Mouse (Mus musculus): ENCODE results near the gene Atoh1.

Atoh1 gene

GRCm38 (mm10) chr6:64728499-64729198, at the start of gene Atoh1:
Gene Atoh1, plus strand, starts transcription at chr6:64729125.
- peak; percentile 62 to 69 for DNase-seq

- DNase-seq: peak; percentile 8 to 55
These were observed 45.0 kb upstream of the Atoh1 start for GRCm38 (mm10) chr6:64683974-64684373.

DNA sequence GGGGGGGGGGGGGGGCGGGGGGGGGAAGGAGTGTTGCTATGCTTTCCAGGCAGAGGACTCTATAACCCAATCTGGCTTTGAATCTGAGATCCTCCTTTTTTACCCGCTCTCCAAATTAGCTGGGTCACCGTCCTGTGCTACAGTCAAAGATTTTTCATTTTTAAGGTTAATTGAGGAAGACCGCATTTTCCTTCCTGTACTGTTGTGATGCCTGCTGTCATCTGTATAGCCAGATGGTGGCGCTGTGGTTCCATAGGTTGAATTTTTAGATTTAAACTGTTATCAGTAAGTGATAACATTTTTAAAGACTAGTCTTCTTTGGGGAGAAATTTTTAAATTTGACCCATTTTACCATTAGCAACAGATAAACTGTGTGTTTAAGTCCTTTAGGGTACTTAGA, 44.0 kb upstream of the Atoh1 start:
- peak; percentile 5 to 54 for DNase-seq

DNA sequence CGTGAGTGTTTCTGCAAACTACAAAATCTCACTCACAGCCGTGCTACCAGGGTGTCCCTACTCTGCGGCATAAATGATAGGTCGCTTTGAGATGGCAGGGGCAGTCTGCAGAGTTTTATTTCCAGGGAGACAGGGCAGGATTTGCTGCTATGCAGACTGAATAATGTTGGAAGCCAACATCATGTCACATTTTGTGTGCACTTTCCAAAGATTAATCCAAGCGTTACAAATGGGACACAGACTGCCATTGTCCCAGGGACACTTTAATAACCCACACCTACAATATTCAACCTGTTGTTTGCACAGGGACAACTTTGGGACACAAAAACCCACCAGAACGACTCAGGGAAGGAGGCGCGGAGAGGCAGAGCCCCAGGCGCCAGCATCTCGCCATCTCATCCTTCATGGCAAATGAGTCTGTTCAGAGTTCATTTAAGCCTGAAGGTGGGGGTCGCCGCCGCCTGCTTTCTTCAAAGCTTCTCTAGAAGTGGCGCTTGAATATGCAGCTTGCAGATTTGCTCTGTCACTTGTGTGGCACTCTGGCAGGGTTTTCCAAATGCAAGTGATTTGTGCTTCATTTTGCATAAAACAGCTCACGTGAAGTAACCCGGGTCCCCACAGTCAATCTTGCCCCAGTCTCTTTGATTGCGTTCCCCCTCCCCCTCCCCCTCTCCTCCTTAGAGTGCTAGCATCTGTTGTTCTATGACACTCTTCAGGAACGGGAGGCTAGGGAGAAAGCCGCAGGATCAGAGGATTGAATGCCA, 40.6 kb upstream of the Atoh1 start:
- no peak for DNase-seq

DNA sequence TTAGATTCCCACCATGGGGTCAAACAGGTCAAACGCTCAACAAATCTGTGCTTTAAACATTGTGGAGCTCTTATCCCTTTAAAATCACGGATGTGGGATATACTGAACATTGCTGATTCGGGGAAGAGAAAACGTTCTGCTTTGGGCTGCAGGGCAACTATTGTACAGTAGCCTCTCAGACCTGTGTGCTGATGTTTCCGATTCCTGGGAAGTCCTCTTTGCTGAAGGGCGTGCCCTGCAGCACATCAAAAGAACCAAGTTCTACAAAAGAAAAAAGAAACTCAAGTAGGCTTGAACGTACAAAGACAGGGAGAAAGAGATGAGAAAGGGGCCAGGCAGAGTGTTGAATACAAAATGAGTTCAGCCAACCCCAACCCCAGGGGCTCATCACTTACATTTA, 34.2 kb upstream of the Atoh1 start:
- DNase-seq: no peak

- DNase-seq: no peak
These were observed 25.3 kb upstream of the Atoh1 start for GRCm38 (mm10) chr6:64703659-64704058.

DNA sequence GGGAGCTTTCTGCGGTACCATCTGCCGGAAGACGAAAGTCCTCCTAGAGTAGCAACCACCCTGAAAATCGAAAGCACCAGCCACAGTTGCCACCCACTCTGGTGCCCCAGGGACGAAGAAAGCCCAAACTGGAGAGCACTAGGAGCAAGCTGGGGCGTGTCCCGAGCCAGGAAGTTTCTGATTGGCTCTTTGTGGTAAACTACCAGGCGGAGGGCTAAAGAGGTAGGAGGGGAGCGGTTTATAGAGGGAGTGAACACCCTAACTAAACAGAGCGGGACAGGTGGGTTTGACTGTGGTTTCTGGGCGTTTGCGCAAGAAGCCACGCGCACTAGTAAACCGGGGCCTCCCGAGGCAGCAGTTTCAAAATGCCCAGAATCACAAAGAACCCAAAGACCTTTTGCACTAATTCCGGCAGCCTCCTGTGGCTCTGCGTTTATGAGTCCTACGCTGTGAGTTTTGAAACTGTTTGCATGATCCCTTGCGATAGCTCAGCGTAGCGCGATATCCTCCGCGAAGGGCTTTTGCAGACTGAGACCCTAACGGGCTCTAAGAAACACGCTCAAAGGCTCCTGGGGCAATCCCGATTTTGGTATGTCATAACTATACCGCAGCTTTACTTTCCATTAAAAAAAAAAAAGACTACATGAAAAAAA, 1.0 kb upstream of the Atoh1 start:
- peak; percentile 22 to 25 for DNase-seq

DNA sequence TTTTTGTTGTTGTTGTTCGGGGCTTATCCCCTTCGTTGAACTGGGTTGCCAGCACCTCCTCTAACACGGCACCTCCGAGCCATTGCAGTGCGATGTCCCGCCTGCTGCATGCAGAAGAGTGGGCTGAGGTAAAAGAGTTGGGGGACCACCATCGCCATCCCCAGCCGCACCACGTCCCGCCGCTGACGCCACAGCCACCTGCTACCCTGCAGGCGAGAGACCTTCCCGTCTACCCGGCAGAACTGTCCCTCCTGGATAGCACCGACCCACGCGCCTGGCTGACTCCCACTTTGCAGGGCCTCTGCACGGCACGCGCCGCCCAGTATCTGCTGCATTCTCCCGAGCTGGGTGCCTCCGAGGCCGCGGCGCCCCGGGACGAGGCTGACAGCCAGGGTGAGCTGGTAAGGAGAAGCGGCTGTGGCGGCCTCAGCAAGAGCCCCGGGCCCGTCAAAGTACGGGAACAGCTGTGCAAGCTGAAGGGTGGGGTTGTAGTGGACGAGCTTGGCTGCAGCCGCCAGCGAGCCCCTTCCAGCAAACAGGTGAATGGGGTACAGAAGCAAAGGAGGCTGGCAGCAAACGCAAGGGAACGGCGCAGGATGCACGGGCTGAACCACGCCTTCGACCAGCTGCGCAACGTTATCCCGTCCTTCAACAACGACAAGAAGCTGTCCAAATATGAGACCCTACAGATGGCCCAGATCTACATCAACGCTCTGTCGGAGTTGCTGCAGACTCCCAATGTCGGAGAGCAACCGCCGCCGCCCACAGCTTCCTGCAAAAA, 496 bp downstream of the Atoh1 start:
- DNase-seq: peak; percentile 2 to 33

- peak in 1 of 2 experiments; percentile 3 for DNase-seq
These were observed 1.1 kb downstream of the Atoh1 start for GRCm38 (mm10) chr6:64730030-64730429.

DNA sequence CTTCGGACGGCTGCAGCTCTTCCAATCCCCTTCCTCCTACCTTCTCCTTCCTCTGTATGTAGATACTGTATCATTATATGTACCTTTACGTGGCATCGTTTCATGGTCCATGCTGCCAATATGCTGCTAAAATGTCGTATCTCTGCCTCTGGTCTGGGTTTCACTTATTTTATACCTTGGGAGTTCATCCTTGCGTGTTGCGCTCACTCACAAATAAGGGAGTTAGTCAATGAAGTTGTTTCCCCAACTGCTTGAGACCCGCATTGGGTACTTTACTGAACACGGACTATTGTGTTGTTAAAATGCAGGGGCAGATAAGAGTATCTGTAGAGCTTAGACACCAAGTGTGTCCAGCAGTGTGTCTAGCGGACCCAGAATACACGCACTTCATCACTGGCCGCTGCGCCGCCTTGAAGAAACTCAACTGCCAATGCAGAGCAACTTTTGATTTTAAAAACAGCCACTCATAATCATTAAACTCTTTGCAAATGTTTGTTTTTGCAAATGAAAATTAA, 1.6 kb downstream of the Atoh1 start:
- no peak for DNase-seq

DNA sequence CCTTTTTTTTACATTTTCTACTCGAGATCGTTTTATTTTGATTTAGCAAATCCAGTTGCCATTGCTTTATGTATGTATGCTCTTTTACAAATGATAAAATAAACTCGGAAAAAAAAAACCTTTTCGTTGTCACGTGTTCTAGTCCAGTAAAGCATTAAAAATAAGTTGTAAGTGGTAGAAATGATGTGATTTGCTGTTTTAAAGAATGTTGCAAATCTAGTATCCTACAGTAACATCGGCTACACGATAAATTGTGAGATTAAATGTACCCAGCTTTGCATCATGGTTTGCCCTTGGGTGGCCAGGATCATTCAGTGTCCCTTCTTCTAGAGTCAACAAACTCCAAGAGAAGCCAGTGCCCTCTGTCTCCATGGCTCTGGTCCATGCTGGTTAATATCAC, 2.2 kb downstream of the Atoh1 start:
- DNase-seq: no peak

GRCm38 (mm10) chr6:64731621-64732320, 2.8 kb downstream of the Atoh1 start:
- DNase-seq: no peak

DNA sequence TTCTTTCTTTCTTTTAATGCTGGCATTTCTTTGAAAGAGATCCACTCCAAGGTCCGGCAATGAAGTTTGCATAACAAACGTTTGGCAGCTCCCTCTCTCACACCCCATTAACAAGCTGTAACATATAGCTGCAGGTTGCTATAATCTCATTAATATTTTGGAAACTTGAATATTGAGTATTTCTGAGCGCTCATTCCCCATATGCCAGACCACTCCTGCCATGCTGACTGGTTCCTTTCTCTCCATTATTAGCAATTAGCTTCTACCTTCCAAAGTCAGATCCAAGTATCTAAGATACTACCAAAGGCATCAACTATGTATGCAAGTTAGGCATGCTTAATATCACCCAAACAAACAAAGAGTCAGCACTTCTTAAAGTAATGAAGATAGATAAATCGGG, 4.4 kb downstream of the Atoh1 start:
- no peak for DNase-seq

DNA sequence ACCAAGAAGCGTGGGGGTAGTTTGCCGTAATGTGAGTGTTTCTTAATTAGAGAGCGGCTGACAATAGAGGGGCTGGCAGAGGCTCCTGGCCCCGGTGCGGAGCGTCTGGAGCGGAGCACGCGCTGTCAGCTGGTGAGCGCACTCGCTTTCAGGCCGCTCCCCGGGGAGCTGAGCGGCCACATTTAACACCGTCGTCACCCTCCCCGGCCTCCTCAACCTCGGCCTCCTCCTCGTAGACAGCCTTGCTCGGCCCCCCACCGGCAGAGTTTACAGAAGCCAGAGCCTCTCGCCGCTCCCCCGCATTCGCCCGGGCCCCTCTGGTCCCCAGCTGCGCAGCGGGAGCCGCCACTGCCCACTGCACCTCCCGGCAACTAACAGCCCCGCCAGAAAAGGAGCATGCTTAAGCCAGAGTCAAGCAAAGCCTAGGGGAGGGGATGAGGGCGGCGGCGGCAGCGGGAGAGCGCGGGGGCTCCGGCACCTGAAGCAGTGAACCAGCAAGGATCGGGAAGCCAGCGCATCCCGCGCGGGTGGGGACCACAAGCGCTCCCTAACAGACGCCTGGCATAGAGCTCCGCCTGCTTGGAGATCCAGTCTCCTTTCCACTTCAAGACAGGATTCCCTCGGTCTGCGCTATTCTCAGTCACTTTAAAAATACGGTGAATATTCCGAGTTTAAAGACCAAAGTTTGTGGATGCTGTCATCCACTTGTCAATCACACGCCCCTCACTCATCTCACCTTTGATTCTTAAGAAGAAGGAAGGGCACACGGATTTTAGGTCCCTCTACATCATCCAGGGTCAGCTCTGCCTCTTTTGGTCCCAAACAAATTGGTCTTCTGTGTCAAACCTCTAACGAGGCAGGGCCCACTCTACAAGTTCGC, 5.8 kb downstream of the Atoh1 start:
- peak in 1 of 2 experiments; percentile 9 for DNase-seq

DNA sequence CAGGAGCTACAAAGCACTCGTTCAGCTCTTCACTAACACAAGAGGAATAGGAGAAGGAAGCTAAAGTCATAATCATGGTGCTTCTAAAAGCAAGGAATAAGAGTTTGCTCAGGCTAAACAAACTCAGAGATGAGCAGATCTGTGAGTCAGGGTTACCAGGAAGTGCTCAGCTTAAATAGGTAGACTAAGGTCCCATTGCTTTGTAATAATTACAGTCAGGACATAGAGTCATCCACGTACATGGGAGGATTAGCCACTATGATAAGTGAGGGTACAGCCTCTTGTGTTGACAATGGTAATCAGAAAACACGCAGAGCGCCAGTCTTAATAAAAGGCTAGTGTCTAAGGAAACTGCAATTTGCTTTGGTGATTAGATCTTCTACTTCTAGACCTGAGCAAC, 7.4 kb downstream of the Atoh1 start:
- DNase-seq: no peak

DNA sequence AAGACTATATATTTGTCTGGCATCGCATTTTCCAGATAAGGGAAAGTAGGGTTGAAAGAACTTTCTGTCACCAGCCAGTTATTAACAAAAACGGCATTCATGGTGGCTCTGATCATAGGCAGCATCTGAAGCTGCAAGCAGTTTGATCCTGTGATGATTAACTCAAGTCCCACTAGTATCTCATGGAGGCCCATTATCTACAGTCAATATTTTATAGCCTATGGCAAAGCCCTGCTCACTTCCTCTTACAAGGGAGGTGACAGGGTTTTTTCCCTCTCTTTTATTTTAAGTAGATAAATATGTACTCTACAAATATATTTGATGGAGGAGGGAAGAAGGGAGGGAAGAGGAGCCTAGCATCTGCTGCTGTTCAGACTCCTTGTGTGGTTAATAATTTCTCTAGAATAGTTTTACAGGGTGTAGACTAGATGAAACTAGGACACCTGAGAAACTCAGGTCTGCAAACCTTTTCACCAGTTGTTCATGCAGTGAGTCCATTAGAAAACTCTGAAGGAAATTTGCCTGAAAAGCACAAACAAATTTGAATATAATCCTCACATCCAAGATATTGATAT, 14.1 kb downstream of the Atoh1 start:
- no peak for DNase-seq

DNA sequence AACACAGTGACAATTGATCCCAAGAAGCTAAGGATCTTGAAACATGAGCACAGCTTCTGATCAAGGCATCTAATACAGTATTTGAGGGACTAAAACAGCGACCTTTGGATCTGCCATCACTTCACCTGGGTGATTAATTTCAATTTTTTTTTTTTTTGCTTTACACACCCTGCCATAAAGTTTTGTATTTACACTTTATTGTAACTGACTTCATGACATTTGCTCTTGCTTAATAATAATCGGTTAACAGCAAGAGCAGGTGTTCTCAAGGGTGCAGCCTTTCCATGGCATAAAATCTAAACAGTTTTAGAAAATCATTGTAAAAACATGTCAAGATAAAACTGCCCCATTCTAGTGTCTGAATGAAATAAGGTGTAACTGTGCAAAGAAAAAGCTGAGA, 25.6 kb downstream of the Atoh1 start:
- DNase-seq: no peak

DNA sequence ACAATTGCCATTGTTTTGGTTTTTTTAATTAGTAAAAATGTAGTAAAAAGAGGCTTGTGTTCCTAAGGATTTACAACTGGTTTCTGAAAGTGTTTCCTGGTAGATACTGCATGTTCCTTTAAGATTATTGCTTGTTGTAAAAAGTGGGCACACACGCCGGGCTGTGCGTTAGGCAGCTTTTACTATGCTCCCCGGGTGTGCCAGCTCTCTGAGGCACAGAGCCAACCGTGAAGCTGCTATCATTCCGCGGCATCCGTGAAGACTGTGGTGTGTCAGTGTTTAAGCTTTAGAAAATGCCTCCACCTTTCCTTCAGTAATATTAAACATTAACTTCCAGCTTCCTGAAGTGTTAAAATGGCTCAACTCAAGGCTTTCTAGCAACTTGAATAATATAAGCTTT, 35.0 kb downstream of the Atoh1 start:
- DNase-seq: peak in 1 of 2 experiments; percentile 4

DNA sequence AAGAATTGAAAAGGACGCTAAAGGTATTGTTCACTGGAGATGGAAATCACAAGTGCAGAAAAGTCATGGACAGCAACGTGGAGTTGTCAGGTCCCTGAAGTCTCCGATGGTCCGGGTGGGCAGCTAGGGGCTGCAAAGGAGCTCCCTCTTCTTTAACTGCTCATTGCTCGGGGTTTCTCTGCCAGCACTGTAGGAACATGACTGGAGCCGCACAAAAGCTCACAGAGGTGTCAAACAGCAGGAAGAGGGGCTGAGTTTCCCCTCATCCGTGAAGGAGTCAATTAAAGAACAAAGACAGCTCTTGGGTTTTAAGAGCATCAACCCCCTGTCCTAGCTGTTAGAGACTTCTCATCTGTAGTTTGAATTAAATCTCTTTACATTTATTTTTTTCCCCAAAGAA, 44.5 kb downstream of the Atoh1 start:
- no peak for DNase-seq

All from kidney, postnatal 36 days (tissue).